Mouse (Mus musculus) CH12.LX (cell line): ENCODE measurements around the gene Ttn. TPM values are rescaled to one million over a fixed set of nuclear protein-coding genes. Genes with fewer than 3 reads are reported as not detected.

Experiments
- DNase-seq: peaks from one replicate; pipeline ENCODE4 v3.0.0-alpha.2; 2013; ENCODE audit errors: extremely low read depth
- H3K27ac ChIP-seq: 2 replicates; pipeline ENCODE4 v1.5.1; 2012; ENCODE audit warnings: low read depth, mild to moderate bottlenecking, control low read depth, moderate library complexity; ENCODE audit not compliant: insufficient read depth
- H3K27me3 ChIP-seq: replicated peaks from 2 replicates; pipeline ENCODE3; 2012; ENCODE audit warnings: inconsistent platforms
- H3K36me3 ChIP-seq, 2 experiments: replicated peaks in 1 of 2; 2 replicates each; pipeline versions ENCODE3 to v1.6.1; 2012; ENCODE audit warnings: inconsistent platforms in 1 of 2, low read length in 1 of 2, mild to moderate bottlenecking in 1 of 2, mixed read lengths in 1 of 2, moderate library complexity in 1 of 2; ENCODE audit not compliant: control insufficient read depth in 1 of 2, insufficient read depth in 1 of 2
- H3K4me1 ChIP-seq, 2 experiments: 2 replicates each; pipeline ENCODE4 v1.6.1; 2012; ENCODE audit warnings: inconsistent platforms in 1 of 2, moderate library complexity in 1 of 2; ENCODE audit not compliant: insufficient read depth in 2 of 2, control insufficient read depth in 1 of 2
- H3K4me2 ChIP-seq: 2 replicates; pipeline ENCODE4 v1.6.1; 2012; ENCODE audit warnings: low read depth, mild to moderate bottlenecking, control low read depth; ENCODE audit not compliant: poor library complexity, insufficient read depth, severe bottlenecking
- H3K4me3 ChIP-seq, 3 experiments: fragments of 150-350 bp in 1 of 3; sonication (generic) in 1 of 3; replicated peaks in 1 of 3; 2 replicates each; pipeline versions ENCODE3 to v1.5.1; 2011 to 2012; ENCODE audit warnings: low read depth in 2 of 3, low read length in 2 of 3, mild to moderate bottlenecking in 2 of 3, moderate library complexity in 2 of 3, control low read depth in 1 of 3, improper control_type of control experiment in 1 of 3, inconsistent platforms in 1 of 3, mixed read lengths in 1 of 3; ENCODE audit not compliant: poor library complexity in 1 of 3
- H3K79me2 ChIP-seq: replicated peaks from 2 replicates; pipeline ENCODE4 v1.6.1; 2012; ENCODE audit warnings: mild to moderate bottlenecking, moderate library complexity; ENCODE audit not compliant: control insufficient read depth, poor library complexity, insufficient read depth, severe bottlenecking; ENCODE audit errors: extremely low read depth
- H3K9ac ChIP-seq: 2 replicates; pipeline ENCODE4 v1.6.1; 2012; ENCODE audit warnings: low read depth, mild to moderate bottlenecking, control low read depth, moderate library complexity; ENCODE audit not compliant: insufficient read depth
- H3K9me3 ChIP-seq: replicated peaks from 2 replicates; pipeline ENCODE3; 2012; ENCODE audit warnings: low read length, inconsistent platforms, mixed read lengths
- ZNF384 ChIP-seq: IDR thresholded peaks from 2 replicates; pipeline ENCODE4 v1.6.1; 2012; ENCODE audit warnings: low read depth, low read length, improper control_type of control experiment, inconsistent platforms
- dilution Hi-C: fragments of 300-500 bp; cut with MboI; formaldehyde crosslinking; loops from 2 replicates; pipeline ENCODE4 v1.14.3; 2020; ENCODE audit warnings: low sequenced_read_pairs; ENCODE audit not compliant: extremely low pct_unique_long_range_greater_than_20kb, extremely low pct_ligation_motif_present
- in situ Hi-C: fragments of 300-500 bp; cut with MboI; formaldehyde crosslinking; loops from 3 replicates; pipeline ENCODE4 v1.14.3; 2019; ENCODE audit warnings: low sequenced_read_pairs, low pct_ligation_motif_present, low pct_unique_long_range_greater_than_20kb, mixed read lengths
- polyA plus RNA-seq: library from polyadenylated mRNA; unstranded; fragments of >175 nt; gene quantifications from 2 replicates; pipeline ENCODE4 v1.2.1, GENCODE M21; 2012; ENCODE audit warnings: low read depth; ENCODE audit not compliant: insufficient read length
- total RNA-seq, 2 experiments: library from RNA; depleted of rRNA; stranded (reverse); fragments of 300-350 nt in 1 of 2; fragments of >200 nt in 1 of 2; gene quantifications; 2 replicates each; pipeline ENCODE4 v1.2.3; 2012 to 2014

Ttn gene
- total and polyA plus RNA-seq, 3 experiments, result 0.23 to 4.2 (median 0.60) TPM

DNA sequence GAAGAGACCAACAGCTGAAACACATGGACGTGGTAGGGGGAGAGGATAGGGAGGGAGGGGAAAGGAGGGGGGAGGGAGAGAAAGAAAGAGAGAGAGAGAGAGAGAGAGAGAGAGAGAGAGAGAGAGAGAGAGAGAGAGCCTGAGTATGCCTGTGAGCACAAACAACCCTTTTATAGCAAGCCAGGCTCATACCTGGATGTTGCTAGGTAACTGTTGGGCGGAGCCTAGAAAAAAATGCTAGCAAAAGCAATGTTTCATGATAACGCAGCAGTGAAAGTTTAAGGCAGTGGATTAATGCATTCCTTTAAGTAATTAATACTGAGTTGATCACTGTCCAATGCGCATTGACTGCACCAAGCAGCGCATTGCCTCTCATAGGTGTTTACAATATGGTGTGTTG, 327.7 kb downstream of the Ttn start:
- H3K4me1 ChIP-seq, result 0 out of 4 replicates have a peak, but pooled peaks cover 0 to 2% of the 10 kb centered on the region in 2 experiments
- in situ Hi-C loops, result no loop called here
- H3K27ac ChIP-seq, result no peak overlapping the region
- no peak for TF ChIP-seq ZNF384
- TF ChIP-seq, all 38 proteins: peak for 0
- Histone ChIP-seq H3K79me2 (no peaks in the 10 kb centered on the region), H3K27me3 (no peaks in the 10 kb centered on the region), H3K9me3 (no peaks in the 10 kb centered on the region), H3K36me3 (no peaks in the 10 kb centered on the region), H3K4me2 (no peak overlapping the region), H3K9ac (no peak overlapping the region), H3K4me3 (no peak overlapping the region)
- dilution Hi-C loops, result no loop called here
- DNase-seq, result no peak

Other genes starting within 250 kb of the Ttn start
- gene Ccdc141, start 188.1 kb upstream of the Ttn start, total RNA-seq (2012; rRNA removed), result not detected in 2 replicates
- not detected in 2 replicates for gene Ccdc141, start 188.1 kb upstream of the Ttn start, total RNA-seq (2014; rRNA removed)
- not detected in 2 replicates for gene Ccdc141, start 188.1 kb upstream of the Ttn start, polyA plus RNA-seq